Mouse (Mus musculus) embryonic facial prominence, embryonic 13.5 days (tissue): ENCODE measurements at regions not wholly inside any gene's neighbourhood (a gene's known extent, or its start where the extent isn't known, plus 50 kb on each side); places are given as distances from the start of the nearest gene placed in this dataset.

Experiments used
- ATAC-seq: fragments of 200-750 bp; cut with Nextera tagmentation; 2 replicates; pipeline ENCODE4 v1.8.0; 2017; ENCODE audit warnings: low read depth; ENCODE audit not compliant: insufficient number of reproducible peaks, insufficient read depth, low FRiP score, low TSS enrichment
- H3K27ac ChIP-seq: fragments of 300-500 bp; sonication (generic); 2 replicates; pipeline ENCODE4 v1.5.1; 2015; ENCODE audit warnings: moderate library complexity, mild to moderate bottlenecking, inconsistent platforms
- H3K27me3 ChIP-seq: fragments of 300-500 bp; sonication (generic); 2 replicates; pipeline ENCODE4 v1.6.1; 2015; ENCODE audit warnings: mild to moderate bottlenecking, inconsistent platforms
- H3K36me3 ChIP-seq: fragments of 300-500 bp; sonication (generic); 2 replicates; pipeline ENCODE4 v1.6.1; 2015; ENCODE audit warnings: mild to moderate bottlenecking, inconsistent platforms
- H3K4me1 ChIP-seq: fragments of 300-500 bp; sonication (generic); 2 replicates; pipeline ENCODE4 v1.6.1; 2015; ENCODE audit warnings: inconsistent platforms
- H3K4me2 ChIP-seq: fragments of 300-500 bp; sonication (generic); 2 replicates; pipeline ENCODE4 v1.6.1; 2015; ENCODE audit warnings: moderate library complexity, mild to moderate bottlenecking, inconsistent platforms
- H3K4me3 ChIP-seq: fragments of 300-500 bp; sonication (generic); 2 replicates; pipeline ENCODE4 v1.5.1; 2015; ENCODE audit warnings: mild to moderate bottlenecking, inconsistent platforms
- H3K9ac ChIP-seq: fragments of 300-500 bp; sonication (generic); 2 replicates; pipeline ENCODE4 v1.6.1; 2015; ENCODE audit warnings: mild to moderate bottlenecking, inconsistent platforms
- H3K9me3 ChIP-seq: fragments of 300-500 bp; sonication (generic); 2 replicates; pipeline ENCODE4 v1.6.1; 2016; ENCODE audit warnings: inconsistent platforms
- WGBS: fragments of 180-500 bp; shearing (Covaris S2); methylation state at CpG from one replicate; pipeline ENCODE4 v1.1.7; 2015; ENCODE audit warnings: mixed read lengths; 5-methylcytosine and 5-hydroxymethylcytosine counted together

DNA sequence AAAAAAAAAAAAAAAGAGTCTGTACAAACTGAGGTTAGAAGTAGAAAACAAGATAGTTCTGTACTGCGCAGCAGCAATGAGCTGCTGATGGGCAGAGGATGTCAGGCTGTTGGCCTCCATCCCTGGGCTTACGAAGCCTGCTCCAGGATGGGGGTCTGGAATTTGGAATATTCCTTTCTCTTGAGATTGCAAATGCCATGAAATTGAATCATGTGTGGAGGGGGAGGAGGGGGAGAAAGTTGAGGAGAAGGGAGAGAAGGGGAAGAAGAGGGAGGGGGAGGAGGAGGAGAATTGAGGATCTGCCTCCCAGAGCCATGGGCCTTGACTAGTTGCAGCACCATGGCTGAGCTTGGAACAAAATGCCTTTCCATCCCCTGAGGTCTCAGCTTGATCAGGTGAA is 87.6 kb upstream of the 2610301B20Rik start:
- H3K27me3 ChIP-seq: no peaks in the 10 kb centered on the region
- H3K4me1 ChIP-seq: no peaks in the 10 kb centered on the region; the same call in 1 of the 2 replicates
- ATAC-seq: no peak
- no peak overlapping the region for H3K9ac ChIP-seq
- no peak overlapping the region for H3K27ac ChIP-seq
- H3K4me2 ChIP-seq: no peak overlapping the region
- H3K36me3 ChIP-seq: no peaks in the 10 kb centered on the region
- no peaks in the 10 kb centered on the region for H3K9me3 ChIP-seq
- 48% methylated on average over 2 of the region's 2 CpGs for WGBS
- H3K4me3 ChIP-seq: no peak overlapping the region

DNA sequence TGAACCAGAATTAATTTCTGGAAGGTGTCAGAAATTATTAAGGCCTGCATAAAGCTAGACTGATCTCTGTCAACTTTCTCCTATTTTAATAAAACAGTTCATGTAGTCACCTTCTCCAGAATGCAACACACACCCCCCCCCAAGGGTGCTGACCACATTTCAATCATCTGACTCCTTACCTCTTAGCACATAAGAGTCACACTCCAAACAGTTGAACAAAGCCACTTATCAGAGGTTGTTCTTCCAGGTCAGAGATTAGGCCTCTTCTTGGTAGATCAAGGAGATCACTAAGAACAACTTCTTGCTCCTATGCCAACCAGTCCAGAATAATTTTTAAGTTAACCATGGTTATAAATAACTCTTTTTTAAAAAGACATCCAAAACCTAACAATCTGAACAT is 86.0 kb upstream of the 2610301B20Rik start:
- H3K9ac ChIP-seq: no peak overlapping the region
- no peak overlapping the region for H3K4me3 ChIP-seq
- no peak for ATAC-seq
- no peak overlapping the region for H3K4me2 ChIP-seq
- no peaks in the 10 kb centered on the region; the same call in 1 of the 2 replicates for H3K4me1 ChIP-seq
- H3K9me3 ChIP-seq: no peaks in the 10 kb centered on the region
- no peaks in the 10 kb centered on the region for H3K27me3 ChIP-seq
- no peaks in the 10 kb centered on the region for H3K36me3 ChIP-seq
- no peak overlapping the region for H3K27ac ChIP-seq

DNA sequence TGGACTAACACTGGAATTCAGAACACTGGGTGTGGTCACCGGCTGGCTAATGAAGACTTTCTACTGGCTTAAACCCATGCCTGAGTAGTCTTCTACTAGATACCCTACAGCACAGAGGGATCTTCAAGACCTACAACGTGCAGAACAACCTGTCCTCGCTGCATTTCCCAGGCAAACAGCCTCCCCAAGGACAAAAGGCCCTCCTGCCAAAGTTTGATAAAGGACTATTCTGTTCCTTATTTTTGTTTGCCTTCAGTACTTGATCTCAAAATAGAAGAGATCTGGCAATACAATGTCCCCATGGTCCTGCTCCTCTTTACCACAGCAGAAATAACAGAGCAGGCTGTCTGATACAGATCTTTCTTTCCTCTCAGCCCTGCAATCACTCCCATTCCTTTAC is 85.2 kb upstream of the 2610301B20Rik start:
- H3K9ac ChIP-seq: no peak overlapping the region
- H3K4me2 ChIP-seq: no peak overlapping the region
- H3K9me3 ChIP-seq: no peaks in the 10 kb centered on the region
- no peak overlapping the region for H3K27ac ChIP-seq
- ATAC-seq: no peak
- no peaks in the 10 kb centered on the region for H3K36me3 ChIP-seq
- no peaks in the 10 kb centered on the region for H3K27me3 ChIP-seq
- peaks cover 2% of the 10 kb centered on the region for H3K4me1 ChIP-seq
- no peak overlapping the region for H3K4me3 ChIP-seq
- WGBS: 83% methylated on average over 3 of the region's 3 CpGs

DNA sequence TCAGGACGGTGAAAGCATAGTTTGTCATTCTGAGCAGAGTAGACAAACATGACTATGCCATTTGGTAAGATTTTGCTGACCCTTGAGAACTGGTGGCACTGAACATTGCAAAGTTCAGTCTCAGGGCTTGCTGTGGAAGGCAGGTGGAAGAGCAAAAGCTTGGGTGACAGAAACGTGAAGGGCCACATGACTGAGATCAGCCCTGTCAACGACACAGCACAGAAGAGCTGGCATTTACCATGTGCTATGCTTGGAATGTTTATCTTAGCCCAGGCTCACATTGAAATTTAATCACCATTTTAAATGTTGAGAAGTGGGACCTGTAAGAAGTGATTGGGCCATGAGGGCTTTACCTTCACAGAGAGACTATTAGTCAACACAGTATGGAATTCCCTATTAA is 81.7 kb upstream of the 2610301B20Rik start:
- Histone ChIP-seq H3K36me3 (no peaks in the 10 kb centered on the region), H3K4me1 (peaks cover 8% of the 10 kb centered on the region), H3K27ac (no peak overlapping the region), H3K9ac (no peak overlapping the region), H3K27me3 (no peaks in the 10 kb centered on the region), H3K4me2 (no peak overlapping the region), H3K4me3 (no peak overlapping the region), H3K9me3 (no peaks in the 10 kb centered on the region)
- ATAC-seq: no peak
- WGBS: 48% methylated on average over 3 of the region's 3 CpGs

GRCm38 (mm10) chr4:10794471-10794870 is 79.8 kb upstream of the 2610301B20Rik start:
- no peak overlapping the region; the same call in none of the 2 replicates for H3K27ac ChIP-seq
- H3K4me3 ChIP-seq: no peak overlapping the region
- no peak for ATAC-seq
- WGBS: 38% methylated on average over 3 of the region's 3 CpGs
- no peaks in the 10 kb centered on the region for H3K9me3 ChIP-seq
- H3K4me1 ChIP-seq: peaks cover 8% of the 10 kb centered on the region
- H3K9ac ChIP-seq: no peak overlapping the region
- H3K4me2 ChIP-seq: no peak overlapping the region
- no peaks in the 10 kb centered on the region for H3K36me3 ChIP-seq
- no peaks in the 10 kb centered on the region for H3K27me3 ChIP-seq

DNA sequence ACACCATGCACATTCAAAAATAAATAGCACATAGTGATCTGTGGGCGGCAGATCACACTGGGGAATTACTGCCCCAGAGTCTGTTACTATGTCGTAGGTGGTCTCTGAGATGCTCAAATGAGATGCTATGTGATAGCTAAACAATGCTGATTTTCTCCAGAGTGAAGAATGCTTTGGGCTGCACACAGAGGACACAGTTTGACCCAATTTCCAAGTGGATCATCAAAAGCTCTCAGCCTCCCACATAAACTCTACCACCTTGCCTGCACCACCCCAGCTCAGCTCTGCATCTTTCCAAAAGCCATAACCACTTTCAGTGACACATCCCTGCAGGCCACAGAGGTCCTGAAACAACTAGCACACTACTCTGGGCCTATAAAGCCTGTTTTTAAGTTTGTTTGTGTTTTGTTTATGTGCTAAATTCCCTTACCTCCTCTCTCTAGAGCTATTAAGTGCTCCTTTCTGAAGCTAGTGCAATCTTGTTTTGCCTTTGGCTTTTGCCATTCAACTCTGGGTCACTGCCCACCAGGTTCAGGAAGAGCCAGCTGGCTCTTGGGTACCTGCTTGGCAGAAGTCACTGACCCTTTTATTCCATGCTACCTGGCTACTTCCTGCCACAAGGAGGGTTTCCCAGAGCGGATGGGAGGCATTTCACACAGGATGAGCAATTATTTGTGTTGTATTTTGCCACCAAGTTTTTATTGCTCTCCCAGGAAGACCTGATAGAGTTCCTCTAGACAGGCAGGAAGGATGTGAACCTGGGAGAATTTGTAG is 73.3 kb upstream of the 2610301B20Rik start:
- no peaks in the 10 kb centered on the region for H3K36me3 ChIP-seq
- no peak overlapping the region for H3K9ac ChIP-seq
- H3K27ac ChIP-seq: no peak overlapping the region
- ATAC-seq: no peak
- H3K4me1 ChIP-seq: no peaks in the 10 kb centered on the region
- no peaks in the 10 kb centered on the region for H3K9me3 ChIP-seq
- H3K4me2 ChIP-seq: no peak overlapping the region
- 77% methylated on average over 3 of the region's 3 CpGs for WGBS
- no peaks in the 10 kb centered on the region for H3K27me3 ChIP-seq
- no peak overlapping the region for H3K4me3 ChIP-seq

GRCm38 (mm10) chr4:10804735-10805134 is 69.6 kb upstream of the 2610301B20Rik start:
- ATAC-seq: no peak
- Histone ChIP-seq H3K9ac (no peak overlapping the region), H3K4me1 (no peaks in the 10 kb centered on the region), H3K4me2 (no peak overlapping the region), H3K27ac (no peak overlapping the region), H3K27me3 (no peaks in the 10 kb centered on the region), H3K9me3 (no peaks in the 10 kb centered on the region), H3K36me3 (no peaks in the 10 kb centered on the region), H3K4me3 (no peak overlapping the region)
- WGBS: 8% methylated on average over 1 of the region's 1 CpGs

- WGBS: 76% methylated on average over 3 of the region's 3 CpGs
Measured at GRCm38 (mm10) chr4:10807260-10807659, 67.0 kb upstream of the 2610301B20Rik start.

GRCm38 (mm10) chr4:10812931-10813330 is 61.4 kb upstream of the 2610301B20Rik start:
- Histone ChIP-seq H3K27me3 (no peaks in the 10 kb centered on the region), H3K36me3 (no peaks in the 10 kb centered on the region), H3K4me1 (no peaks in the 10 kb centered on the region), H3K9ac (no peak overlapping the region), H3K4me3 (no peak overlapping the region), H3K27ac (no peak overlapping the region), H3K9me3 (no peaks in the 10 kb centered on the region), H3K4me2 (no peak overlapping the region)
- no peak for ATAC-seq
- 82% methylated on average over 2 of the region's 2 CpGs for WGBS

More at GRCm38 (mm10) chr4:10807260-10807659, 67.0 kb upstream of the 2610301B20Rik start:
- no peaks in the 10 kb centered on the region for H3K27me3 ChIP-seq
- no peaks in the 10 kb centered on the region for H3K36me3 ChIP-seq
- H3K9ac ChIP-seq: no peak overlapping the region
- no peaks in the 10 kb centered on the region for H3K4me1 ChIP-seq
- ATAC-seq: no peak
- no peak overlapping the region for H3K27ac ChIP-seq
- no peaks in the 10 kb centered on the region for H3K9me3 ChIP-seq
- no peak overlapping the region for H3K4me3 ChIP-seq
- no peak overlapping the region for H3K4me2 ChIP-seq
